Mouse (Mus musculus) heart, embryonic 14.5 days (tissue): ENCODE data around the gene Ftl1. TPM values are rescaled to one million over a fixed set of nuclear protein-coding genes. Genes with fewer than 3 reads are reported as not detected.

Experiments
- ATAC-seq: fragments of 200-750 bp; cut with Nextera tagmentation; 2 replicates; pipeline ENCODE4 v1.8.0; 2017; ENCODE audit warnings: low read depth, moderate TSS enrichment; ENCODE audit not compliant: insufficient number of reproducible peaks, insufficient read depth, low FRiP score
- H3K27ac ChIP-seq, 2 experiments: fragments of 200-500 bp in 1 of 2; fragments of 300-500 bp in 1 of 2; sonication (generic) in 1 of 2; replicated peaks in 1 of 2; 2 replicates each; pipeline ENCODE4 v1.5.1; 2012 to 2014; ENCODE audit warnings: low read depth in 2 of 2, low read length in 2 of 2, control low read depth in 1 of 2, mild to moderate bottlenecking in 1 of 2, mixed read lengths in 1 of 2; ENCODE audit not compliant: control insufficient read depth in 1 of 2, insufficient read depth in 1 of 2
- H3K27me3 ChIP-seq: fragments of 300-500 bp; sonication (generic); 2 replicates; pipeline ENCODE4 v1.6.1; 2014; ENCODE audit warnings: mild to moderate bottlenecking, low read length, control low read depth; ENCODE audit not compliant: control insufficient read depth, insufficient read depth
- H3K36me3 ChIP-seq: fragments of 300-500 bp; sonication (generic); 2 replicates; pipeline ENCODE4 v1.6.1; 2014; ENCODE audit warnings: mild to moderate bottlenecking, control low read depth, low read length, mixed read lengths; ENCODE audit not compliant: control insufficient read depth, insufficient read depth
- H3K4me1 ChIP-seq, 2 experiments: fragments of 200-500 bp in 1 of 2; fragments of 300-500 bp in 1 of 2; sonication (generic) in 1 of 2; 2 replicates each; pipeline ENCODE4 v1.6.1; 2012 to 2014; ENCODE audit warnings: low read length in 2 of 2, control low read depth in 1 of 2, mixed read lengths in 1 of 2; ENCODE audit not compliant: control insufficient read depth in 2 of 2, insufficient read depth in 2 of 2
- H3K4me2 ChIP-seq: fragments of 300-500 bp; sonication (generic); 2 replicates; pipeline ENCODE4 v1.6.1; 2014; ENCODE audit warnings: mild to moderate bottlenecking, low read length
- H3K4me3 ChIP-seq, 2 experiments: fragments of 200-500 bp in 1 of 2; fragments of 300-500 bp in 1 of 2; sonication (generic) in 1 of 2; 2 replicates each; pipeline ENCODE4 v1.5.1; 2012 to 2014; ENCODE audit warnings: low read length in 2 of 2, mild to moderate bottlenecking in 2 of 2, control low read depth in 1 of 2, low read depth in 1 of 2, moderate library complexity in 1 of 2; ENCODE audit not compliant: control insufficient read depth in 1 of 2, insufficient read depth in 1 of 2
- H3K9ac ChIP-seq: fragments of 300-500 bp; sonication (generic); 2 replicates; pipeline ENCODE4 v1.6.1; 2014; ENCODE audit warnings: mild to moderate bottlenecking, low read length
- H3K9me3 ChIP-seq: fragments of 300-500 bp; sonication (generic); 2 replicates; pipeline ENCODE4 v1.6.1; 2016; ENCODE audit warnings: low read length, control low read depth; ENCODE audit not compliant: control insufficient read depth
- WGBS: fragments of 180-500 bp; shearing (Covaris S2); extraction: QIAGEN DNeasy Blood & Tissue Kit; methylation state at CpG from one replicate; pipeline ENCODE4 v1.1.7; 2014; 5-methylcytosine and 5-hydroxymethylcytosine counted together
- polyA plus RNA-seq: library from polyadenylated mRNA; unstranded; fragments of >200 nt; fragmentation: Nextera tagmentation; extraction: Ambion mirVana; gene quantifications from 2 replicates; pipeline ENCODE4 v1.2.1, GENCODE M21; 2014

The Ftl1 gene
- polyA plus RNA-seq, 1 experiment from 2014 or later, result 3,606 TPM

GRCm38 (mm10) chr7:45492225-45492844, 32.7 kb upstream of the Ftl1 start:
- H3K36me3 ChIP-seq, result peaks cover 54% of the 10 kb centered on the region
- no peak overlapping the region for H3K9ac ChIP-seq
- H3K4me3 ChIP-seq, result no peak overlapping the region
- 94% methylated on average over 8 of the region's 8 CpGs for WGBS
- no peak for ATAC-seq
- H3K27ac ChIP-seq, result no peak overlapping the region
- no peak overlapping the region for H3K4me2 ChIP-seq
- no peaks in the 10 kb centered on the region for H3K9me3 ChIP-seq
- peaks cover 5 to 9% of the 10 kb centered on the region in 2 experiments; a peak in 2 of 4 replicates for H3K4me1 ChIP-seq
- no peaks in the 10 kb centered on the region for H3K27me3 ChIP-seq

GRCm38 (mm10) chr7:45491264-45491663, 31.6 kb upstream of the Ftl1 start:
- Histone ChIP-seq H3K9ac (no peak overlapping the region; the same call in 1 of the 2 replicates), H3K4me1 (peaks cover 5 to 9% of the 10 kb centered on the region in 2 experiments; a peak in 2 of 4 replicates), H3K4me3 (no peak overlapping the region), H3K36me3 (peaks cover 43% of the 10 kb centered on the region), H3K4me2 (no peak overlapping the region), H3K9me3 (no peaks in the 10 kb centered on the region), H3K27ac (no peak overlapping the region), H3K27me3 (no peaks in the 10 kb centered on the region)
- no peak for ATAC-seq
- WGBS, result 14% methylated on average over 3 of the region's 3 CpGs

GRCm38 (mm10) chr7:45490822-45491221, 31.1 kb upstream of the Ftl1 start:
- H3K27me3 ChIP-seq, result no peaks in the 10 kb centered on the region
- H3K9ac ChIP-seq, result no peak overlapping the region; the same call in 1 of the 2 replicates
- WGBS, result 27% methylated on average over 9 of the region's 9 CpGs
- H3K4me1 ChIP-seq, result peaks cover 5 to 8% of the 10 kb centered on the region in 2 experiments; a peak in 2 of 4 replicates
- H3K36me3 ChIP-seq, result peaks cover 39% of the 10 kb centered on the region
- H3K9me3 ChIP-seq, result no peaks in the 10 kb centered on the region
- H3K27ac ChIP-seq, result no peak overlapping the region
- ATAC-seq, result no peak
- H3K4me2 ChIP-seq, result no peak overlapping the region
- H3K4me3 ChIP-seq, result no peak overlapping the region

- Histone ChIP-seq H3K36me3 (peaks cover 27% of the 10 kb centered on the region), H3K9ac (no peak overlapping the region), H3K4me3 (no peak overlapping the region), H3K4me2 (no peak overlapping the region), H3K9me3 (no peaks in the 10 kb centered on the region), H3K27ac (no peak overlapping the region), H3K27me3 (no peaks in the 10 kb centered on the region), H3K4me1 (peaks cover 5 to 7% of the 10 kb centered on the region in 2 experiments; a peak in 2 of 4 replicates)
- 52% methylated on average over 7 of the region's 7 CpGs for WGBS
- ATAC-seq, result no peak
Measured at GRCm38 (mm10) chr7:45489578-45489977, 29.9 kb upstream of the Ftl1 start.

GRCm38 (mm10) chr7:45488293-45489204, 28.9 kb upstream of the Ftl1 start, which contains the start of gene Dhdh:
Gene Dhdh (minus strand): TSS chr7:45488805.
- 10% methylated on average over 38 of the region's 38 CpGs for WGBS
- ATAC-seq, result 0 out of 2 replicates have a peak, but pooled peaks have one; percentile 26

GRCm38 (mm10) chr7:45487861-45488292, 28.2 kb upstream of the Ftl1 start:
- peaks cover 5 to 7% of the 10 kb centered on the region in 2 experiments; a peak in 2 of 4 replicates for H3K4me1 ChIP-seq
- no peak for ATAC-seq
- peak overlapping the region; percentile 78 for H3K4me2 ChIP-seq
- no peaks in the 10 kb centered on the region for H3K27me3 ChIP-seq
- peak overlapping the region; percentile 78 for H3K9ac ChIP-seq
- peak overlapping the region; percentile 11 to 55; a peak in 3 of 4 replicates for H3K4me3 ChIP-seq
- whole genome bisulfite sequencing, result 38% methylated on average over 11 of the region's 11 CpGs
- no peaks in the 10 kb centered on the region for H3K9me3 ChIP-seq
- peak overlapping the region in 1 of 2 experiments; percentile 65; a peak in 1 of 4 replicates for H3K27ac ChIP-seq
- peaks cover 10% of the 10 kb centered on the region for H3K36me3 ChIP-seq

More at GRCm38 (mm10) chr7:45488293-45489204, 28.9 kb upstream of the Ftl1 start, which contains the start of gene Dhdh:
- H3K4me2 ChIP-seq, result peak within 1 kb of the TSS; percentile 78
- H3K4me3 ChIP-seq, result peak within 1 kb of the TSS; percentile 55 to 63
- H3K36me3 ChIP-seq, result peaks cover 16% of the 10 kb centered on the region
- no peaks in the 10 kb centered on the region for H3K27me3 ChIP-seq
- no peaks in the 10 kb centered on the region for H3K9me3 ChIP-seq
- peak within 1 kb of the TSS; percentile 78 for H3K9ac ChIP-seq
- H3K27ac ChIP-seq, result peak within 1 kb of the TSS; percentile 59 to 65; a peak in 3 of 4 replicates
- peaks cover 5 to 7% of the 10 kb centered on the region in 2 experiments; a peak in 2 of 4 replicates for H3K4me1 ChIP-seq

- no peak for ATAC-seq
- Histone ChIP-seq H3K9ac (no peak within 1 kb of the TSS), H3K36me3 (no peaks in the 10 kb centered on the region), H3K4me2 (no peak within 1 kb of the TSS), H3K9me3 (no peaks in the 10 kb centered on the region), H3K27ac (no peak within 1 kb of the TSS), H3K4me3 (no peak within 1 kb of the TSS), H3K4me1 (peaks cover 5 to 7% of the 10 kb centered on the region in 2 experiments; a peak in 2 of 4 replicates), H3K27me3 (no peaks in the 10 kb centered on the region)
- 83% methylated on average over 12 of the region's 12 CpGs for WGBS
Measured at GRCm38 (mm10) chr7:45486761-45487415, 27.2 kb upstream of the Ftl1 start, which contains the start of gene Gm45808. Gene Gm45808 (minus strand): TSS chr7:45486811.
